ENCODE assay signal across 15 mouse cellular contexts in genomic region chr9:112994774-112995173, GRCm38 (mm10).
"Had no signal": no experiment of that assay in that cellular context is flagged by ENCODE, and none has a peak within 500 bp of the region (broad histone marks: within the 10 kb centered on the region; RNA-seq: fewer than 3 reads in every experiment).

No protein-coding gene starts in this region.

- ATAC-seq: hindbrain, postnatal 0 days; midbrain, embryonic 15.5 days had no signal

- H3K4me1 ChIP-seq: hindbrain, embryonic 13.5 days; limb, embryonic 15.5 days; midbrain, embryonic 15.5 days had no signal

- H3K4me2 ChIP-seq: hindbrain, embryonic 13.5 days; limb, embryonic 15.5 days; midbrain, embryonic 15.5 days had no signal

- H3K27me3 ChIP-seq: hindbrain, embryonic 13.5 days; limb, embryonic 15.5 days; midbrain, embryonic 15.5 days had no signal

- H3K4me3 ChIP-seq: hindbrain, embryonic 13.5 days; limb, embryonic 15.5 days; midbrain, embryonic 15.5 days had no signal

- H3K9ac ChIP-seq: hindbrain, embryonic 13.5 days; limb, embryonic 15.5 days; midbrain, embryonic 15.5 days had no signal

- H3K9me3 ChIP-seq: hindbrain, embryonic 13.5 days; limb, embryonic 15.5 days; midbrain, embryonic 15.5 days had no signal

- DNase-seq: kidney, adult 11 months; kidney, adult 9 months; kidney, postnatal 36 days; layer of hippocampus, adult 9-11 months; layer of hippocampus, postnatal 36 days; lung, adult 2 months; right cerebral cortex, postnatal 4 days; spleen, adult 18-20 months; thymus, adult 18-20 months; thymus, postnatal 14 days had no signal

- H3K27ac ChIP-seq: hindbrain, embryonic 13.5 days; hindbrain, postnatal 0 days; kidney, postnatal 0 days; limb, embryonic 15.5 days; midbrain, embryonic 15.5 days had no signal

- H3K36me3 ChIP-seq: hindbrain, embryonic 13.5 days; limb, embryonic 15.5 days; midbrain, embryonic 15.5 days had no signal
